Mouse (Mus musculus): Measurements from ENCODE around the gene Ubald1. TPM values are rescaled to one million over a fixed set of nuclear protein-coding genes. Genes with fewer than 3 reads are reported as not detected.
A peak's percentile ranks its signal among the peaks of the same experiment; 100 is the strongest.

The Ubald1 gene
- polyA plus RNA-seq, 1 experiment = not detected

GRCm38 (mm10) chr16:4892171-4892570 lies 12.1 kb upstream of the Ubald1 start:
- WGBS = 60% methylated on average over 6 of the region's 6 CpGs
- no peak for TF ChIP-seq POLR2A (IDR thresholded peaks at IDR 0.05; ENCODE audit: insufficient read depth, low read depth, low read length)
- H3K4me1 ChIP-seq (ENCODE audit: control insufficient read depth, insufficient read depth, low read length) = peaks cover 11% of the 10 kb centered on the region
- H3K27ac ChIP-seq (ENCODE audit: insufficient read depth, low read depth, low read length) = no peak overlapping the region
- no peak overlapping the region for H3K4me3 ChIP-seq (ENCODE audit: insufficient read depth, low read depth, low read length)

DNA sequence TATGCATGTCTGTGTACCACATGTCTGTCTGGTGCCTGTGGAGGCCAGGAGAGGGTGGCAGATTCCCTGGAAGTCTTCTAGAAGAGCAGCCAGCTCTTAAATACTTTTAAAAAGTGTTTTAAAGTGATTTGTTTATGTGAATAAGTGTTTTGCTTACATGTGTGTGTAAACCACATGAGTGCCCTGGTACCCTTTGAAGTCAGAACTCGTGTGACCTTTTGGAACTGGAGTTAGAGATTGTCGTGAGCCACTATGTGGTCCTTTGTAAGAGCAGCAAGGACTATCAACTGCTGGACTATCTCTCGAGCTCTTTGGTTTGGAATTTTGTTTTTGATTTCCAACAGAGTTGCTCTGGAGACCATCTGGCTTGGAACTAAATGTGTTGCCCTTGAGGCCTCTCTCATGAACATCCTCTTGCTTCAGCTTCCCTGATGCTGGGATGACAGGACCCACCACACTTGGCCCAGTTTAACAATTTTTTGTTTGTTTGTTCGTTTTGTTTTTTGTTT lies 10.1 kb upstream of the Ubald1 start:
- no peak for TF ChIP-seq POLR2A (IDR thresholded peaks at IDR 0.05; ENCODE audit: insufficient read depth, low read depth, low read length)
- TF ChIP-seq CTCF (IDR thresholded peaks at IDR 0.05; ENCODE audit: insufficient read depth, low read depth, low read length) = no peak
- Histone ChIP-seq H3K4me1 (ENCODE audit: control insufficient read depth, insufficient read depth, low read length) (peaks cover 6% of the 10 kb centered on the region), H3K27ac (ENCODE audit: insufficient read depth, low read depth, low read length) (no peak overlapping the region), H3K4me3 (ENCODE audit: insufficient read depth, low read depth, low read length) (no peak overlapping the region)
- 66% methylated on average over 4 of the region's 4 CpGs for WGBS

GRCm38 (mm10) chr16:4886690-4887020 lies 6.5 kb upstream of the Ubald1 start:
- Histone ChIP-seq H3K27ac (ENCODE audit: insufficient read depth, low read depth, low read length) (peak overlapping the region; percentile 69), H3K4me1 (ENCODE audit: control insufficient read depth, insufficient read depth, low read length) (peaks cover 2% of the 10 kb centered on the region; the same call in 1 of the 2 replicates), H3K4me3 (ENCODE audit: insufficient read depth, low read depth, low read length) (peak overlapping the region; percentile 73)
- no peak for TF ChIP-seq CTCF (IDR thresholded peaks at IDR 0.05; ENCODE audit: insufficient read depth, low read depth, low read length)
- no peak for TF ChIP-seq POLR2A (IDR thresholded peaks at IDR 0.05; ENCODE audit: insufficient read depth, low read depth, low read length)
- WGBS = 1% methylated on average over 8 of the region's 8 CpGs

DNA sequence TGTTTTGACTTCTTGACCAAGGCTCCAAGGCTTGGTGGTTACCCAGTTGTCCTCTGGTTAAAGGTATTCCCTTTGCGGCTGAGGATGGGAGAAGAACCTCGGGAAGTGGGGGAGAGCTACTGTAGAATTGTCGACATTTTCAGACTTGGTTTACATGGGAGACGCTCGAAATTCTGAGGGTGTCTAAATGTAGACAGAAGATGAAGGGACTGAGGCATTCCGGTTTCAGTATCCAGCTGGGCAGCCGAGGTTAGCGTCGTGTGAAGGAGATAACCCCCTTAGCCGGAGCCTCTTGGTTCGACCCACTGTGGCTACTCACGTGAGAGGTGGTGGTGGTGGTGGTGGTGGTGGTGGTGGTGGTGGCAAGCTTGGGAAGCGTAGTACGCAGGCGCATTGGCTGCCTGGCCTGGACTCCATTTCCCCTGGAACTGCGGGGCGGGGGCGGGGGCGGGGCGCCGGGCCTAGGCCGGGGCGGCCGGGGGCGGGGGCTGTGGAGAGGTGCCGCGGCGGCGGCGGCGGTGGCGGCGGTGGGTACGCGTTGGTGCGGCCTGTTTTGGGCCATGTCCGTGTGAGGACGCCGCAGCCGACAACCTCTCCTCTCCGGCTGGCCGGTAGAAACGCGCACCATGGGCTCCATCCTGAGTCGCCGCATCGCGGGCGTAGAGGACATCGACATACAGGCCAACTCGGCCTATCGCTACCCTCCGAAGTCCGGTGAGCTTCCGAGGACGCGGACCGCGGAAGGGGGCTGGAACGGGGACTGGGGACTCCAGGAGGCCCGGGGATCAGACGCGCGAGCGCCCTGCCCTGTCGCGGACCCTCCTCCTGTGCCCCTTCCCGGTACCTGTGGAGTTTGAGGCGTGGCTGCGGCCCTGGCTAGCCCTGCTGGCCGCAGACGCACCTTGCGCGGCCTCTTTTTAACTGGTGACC lies 5.9 kb upstream of the Ubald1 start, which contains the start of gene Mgrn1:
Mgrn1 (plus strand) TSS at position 490 of the 930 bp plus-strand sequence.
- Histone ChIP-seq H3K4me3 (ENCODE audit: insufficient read depth, low read depth, low read length) (peak within 1 kb of the TSS; percentile 73), H3K4me1 (ENCODE audit: control insufficient read depth, insufficient read depth, low read length) (peaks cover 2% of the 10 kb centered on the region; the same call in 1 of the 2 replicates), H3K27ac (ENCODE audit: insufficient read depth, low read depth, low read length) (peak within 1 kb of the TSS; percentile 99)
- 1% methylated on average over 73 of the region's 74 CpGs for WGBS
- TF ChIP-seq POLR2A (IDR thresholded peaks at IDR 0.05; ENCODE audit: insufficient read depth, low read depth, low read length) (peak; percentile 79), CTCF (IDR thresholded peaks at IDR 0.05; ENCODE audit: insufficient read depth, low read depth, low read length) (no peak)

DNA sequence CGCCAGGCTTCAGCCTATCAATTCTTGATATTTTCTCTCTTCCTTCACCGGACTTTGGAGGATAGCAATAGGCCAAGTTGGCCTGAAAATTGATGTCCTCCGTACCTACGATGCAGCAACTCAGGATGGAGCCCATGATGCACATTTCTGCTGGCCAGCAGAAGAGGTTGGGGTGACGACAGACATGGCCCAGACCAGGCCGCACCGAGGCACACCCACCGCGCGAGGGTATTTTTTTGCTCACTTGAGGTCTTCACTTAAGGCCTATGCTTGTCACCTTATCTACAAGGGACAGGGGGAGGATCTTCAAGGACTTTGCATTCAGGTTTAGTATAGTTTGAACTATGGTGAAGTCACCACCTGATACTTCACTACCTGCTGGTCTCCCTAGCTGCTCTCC lies 4.8 kb upstream of the Ubald1 start:
- peaks cover 2% of the 10 kb centered on the region; the same call in 1 of the 2 replicates for H3K4me1 ChIP-seq (ENCODE audit: control insufficient read depth, insufficient read depth, low read length)
- H3K4me3 ChIP-seq (ENCODE audit: insufficient read depth, low read depth, low read length) = no peak overlapping the region
- TF ChIP-seq CTCF (IDR thresholded peaks at IDR 0.05; ENCODE audit: insufficient read depth, low read depth, low read length) (no peak), POLR2A (IDR thresholded peaks at IDR 0.05; ENCODE audit: insufficient read depth, low read depth, low read length) (no peak)
- 94% methylated on average over 10 of the region's 10 CpGs for WGBS
- H3K27ac ChIP-seq (ENCODE audit: insufficient read depth, low read depth, low read length) = no peak overlapping the region

DNA sequence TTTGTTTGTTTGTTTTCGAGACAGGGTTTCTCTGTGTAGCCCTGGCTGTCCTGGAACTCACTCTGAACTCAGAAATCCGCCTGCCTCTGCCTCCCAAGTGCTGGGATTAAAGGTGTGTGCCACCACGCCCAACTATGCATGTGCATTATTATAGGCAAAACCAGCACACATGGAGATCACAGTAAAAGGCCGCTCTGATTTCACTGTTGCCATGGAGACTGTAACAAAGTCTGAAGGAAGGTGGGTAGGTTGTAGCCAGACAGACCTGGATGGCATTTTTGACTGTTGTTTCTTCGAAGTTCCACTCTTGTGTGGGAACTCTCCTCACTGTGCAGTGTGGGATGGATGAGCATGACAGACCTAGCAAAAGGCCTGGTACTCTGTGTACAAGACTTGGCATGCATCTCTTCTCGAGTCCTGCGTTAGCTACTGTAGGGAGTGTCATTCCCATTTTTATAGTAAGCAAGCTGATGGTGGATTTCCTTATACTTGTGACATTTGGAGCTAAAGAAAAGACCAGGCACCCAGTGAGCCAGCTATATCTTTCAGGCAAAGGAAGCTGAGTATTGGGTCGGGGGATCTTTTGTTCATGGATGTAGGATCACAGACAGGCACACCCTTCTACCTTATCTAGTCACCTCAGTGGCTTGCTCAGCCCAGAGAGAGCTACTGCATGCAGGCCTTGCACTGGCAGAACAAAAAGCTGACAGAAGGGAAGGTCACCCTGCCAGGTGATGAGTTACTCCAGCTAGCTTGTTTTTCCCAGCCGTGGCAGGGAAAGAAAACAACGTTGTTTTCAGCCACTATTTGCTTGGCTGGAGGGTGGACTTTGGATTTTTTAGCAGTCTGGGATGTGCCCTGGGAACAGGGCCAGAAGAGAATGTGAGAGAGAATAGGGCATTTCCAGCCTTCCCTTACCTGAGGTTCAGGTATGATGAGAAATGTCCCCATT lies 1.6 kb upstream of the Ubald1 start:
- peak overlapping the region; percentile 84; the same call in 1 of the 2 replicates for H3K4me3 ChIP-seq (ENCODE audit: insufficient read depth, low read depth, low read length)
- TF ChIP-seq CTCF (IDR thresholded peaks at IDR 0.05; ENCODE audit: insufficient read depth, low read depth, low read length) (no peak), POLR2A (IDR thresholded peaks at IDR 0.05; ENCODE audit: insufficient read depth, low read depth, low read length) (no peak)
- H3K4me1 ChIP-seq (ENCODE audit: control insufficient read depth, insufficient read depth, low read length) = peaks cover 17% of the 10 kb centered on the region
- no peak overlapping the region; the same call in 1 of the 2 replicates for H3K27ac ChIP-seq (ENCODE audit: insufficient read depth, low read depth, low read length)
- 55% methylated on average over 10 of the region's 10 CpGs for WGBS

DNA sequence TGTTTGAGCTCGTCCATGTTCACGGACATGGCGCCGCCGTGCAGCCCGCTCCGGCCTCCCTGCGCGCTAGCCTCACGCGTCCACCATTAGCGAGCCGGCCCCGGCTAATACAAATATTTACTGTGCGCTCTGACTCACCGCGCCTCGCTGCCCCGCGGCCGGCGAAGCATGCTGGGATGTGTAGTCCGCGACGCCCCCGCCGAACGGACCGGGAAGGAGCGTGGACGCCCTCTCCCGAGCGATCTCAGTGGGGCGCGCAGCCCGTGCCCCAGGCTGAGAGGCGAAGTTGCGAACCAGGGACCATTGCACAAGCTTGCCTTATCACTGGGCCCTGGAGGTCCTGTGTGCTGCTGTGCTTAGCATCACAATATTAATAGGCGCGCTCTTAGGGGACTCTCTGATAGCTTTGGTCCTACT lies 399 bp downstream of the Ubald1 start:
- TF ChIP-seq CTCF (IDR thresholded peaks at IDR 0.05; ENCODE audit: insufficient read depth, low read depth, low read length) (no peak), POLR2A (IDR thresholded peaks at IDR 0.05; ENCODE audit: insufficient read depth, low read depth, low read length) (peak; percentile 95)
- Histone ChIP-seq H3K4me3 (ENCODE audit: insufficient read depth, low read depth, low read length) (peak overlapping the region; percentile 86), H3K27ac (ENCODE audit: insufficient read depth, low read depth, low read length) (peak overlapping the region; percentile 97), H3K4me1 (ENCODE audit: control insufficient read depth, insufficient read depth, low read length) (peaks cover 30% of the 10 kb centered on the region)
- under 1% methylated on average over 40 of the region's 40 CpGs for WGBS

DNA sequence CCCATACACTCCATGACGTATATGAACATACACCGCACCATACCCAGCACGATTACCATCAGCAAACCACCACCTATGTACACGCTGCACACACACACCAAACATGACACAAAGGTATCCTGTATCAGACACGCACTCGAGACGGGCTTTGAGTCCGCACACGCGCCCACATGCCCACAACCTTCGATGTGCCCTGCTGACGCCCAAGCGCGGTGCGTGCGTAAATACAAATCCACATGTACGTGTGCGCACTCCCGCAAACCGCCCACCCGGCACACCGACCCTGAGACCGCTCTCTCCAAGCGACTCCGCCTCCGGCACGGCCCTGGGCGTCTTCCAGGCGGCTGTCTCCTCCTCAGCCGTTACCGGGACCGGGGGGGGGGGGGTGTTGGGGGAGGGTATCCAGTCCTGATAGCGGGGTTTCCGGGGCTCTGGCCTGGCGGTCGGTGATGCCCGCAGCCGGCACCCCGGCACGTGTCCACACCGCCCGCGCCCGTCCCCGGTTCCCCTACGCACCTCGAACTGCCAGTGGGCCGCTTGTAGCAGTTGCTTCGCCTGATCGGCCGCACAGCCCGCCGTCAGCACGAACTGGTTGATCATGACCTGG lies 911 bp downstream of the Ubald1 start:
- no peak for TF ChIP-seq CTCF (IDR thresholded peaks at IDR 0.05; ENCODE audit: insufficient read depth, low read depth, low read length)
- TF ChIP-seq POLR2A (IDR thresholded peaks at IDR 0.05; ENCODE audit: insufficient read depth, low read depth, low read length) = no peak
- under 1% methylated on average over 54 of the region's 54 CpGs for WGBS
- H3K4me1 ChIP-seq (ENCODE audit: control insufficient read depth, insufficient read depth, low read length) = peaks cover 30% of the 10 kb centered on the region
- H3K4me3 ChIP-seq (ENCODE audit: insufficient read depth, low read depth, low read length) = peak overlapping the region; percentile 86
- H3K27ac ChIP-seq (ENCODE audit: insufficient read depth, low read depth, low read length) = peak overlapping the region; percentile 97
